Mouse (Mus musculus) erythroblast, embryonic 14.5 days (primary cell): ENCODE measurements around the gene Snd1.

ENCODE experiments used
- GATA1 ChIP-seq: IDR thresholded peaks from 2 replicates; pipeline ENCODE4 v1.6.1; 2012; ENCODE audit warnings: low read length, inconsistent platforms, mixed read lengths
- TAL1 ChIP-seq: IDR thresholded peaks from 3 replicates; pipeline ENCODE4 v1.6.1; 2012; ENCODE audit warnings: low read length, inconsistent platforms, mixed read lengths

DNA sequence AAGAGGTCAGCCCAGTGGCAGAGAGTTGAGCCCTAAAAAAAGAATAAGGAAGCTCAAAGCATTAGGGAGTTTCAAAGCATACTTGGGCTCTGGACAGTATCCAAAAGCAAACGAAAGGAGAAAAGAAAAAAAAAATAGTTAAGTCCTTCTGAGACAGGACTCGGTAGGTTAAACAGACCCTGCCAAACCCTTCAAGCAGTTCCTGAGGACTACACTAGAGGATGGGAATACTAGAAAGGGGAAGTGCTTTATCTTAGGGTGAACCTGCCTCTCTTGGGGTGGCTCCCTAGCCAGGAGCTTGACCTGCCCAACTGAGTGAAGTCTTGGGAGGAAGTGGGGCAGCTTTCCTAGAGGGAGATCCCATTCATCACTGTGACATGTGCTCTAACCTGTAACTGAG, 248.1 kb downstream of the Snd1 start:
- TF ChIP-seq GATA1, result no peak
- no peak for TF ChIP-seq TAL1
